Mouse (Mus musculus) stomach, embryonic 14.5 days (tissue): Measurements from ENCODE around the gene Zfp719. TPM values are rescaled to one million over a fixed set of nuclear protein-coding genes. Genes with fewer than 3 reads are reported as not detected.

Experiments used
- ATAC-seq: fragments of 200-750 bp; cut with Nextera tagmentation; 2 replicates; pipeline ENCODE4 v1.8.0; 2017; ENCODE audit warnings: low read depth, moderate TSS enrichment; ENCODE audit not compliant: insufficient number of reproducible peaks, insufficient read depth, low FRiP score
- H3K27ac ChIP-seq: fragments of 300-500 bp; sonication (generic); 2 replicates; pipeline ENCODE4 v1.5.1; 2014; ENCODE audit warnings: mild to moderate bottlenecking, low read length, moderate library complexity, mixed read lengths
- H3K27me3 ChIP-seq: fragments of 300-500 bp; sonication (generic); 2 replicates; pipeline ENCODE4 v1.6.1; 2014; ENCODE audit warnings: low read length, control low read depth, mixed read lengths; ENCODE audit not compliant: control insufficient read depth, insufficient read depth
- H3K36me3 ChIP-seq: fragments of 300-500 bp; sonication (generic); 2 replicates; pipeline ENCODE4 v1.6.1; 2014; ENCODE audit warnings: mild to moderate bottlenecking, control low read depth, low read length, moderate library complexity, mixed read lengths; ENCODE audit not compliant: control insufficient read depth, insufficient read depth
- H3K4me1 ChIP-seq: fragments of 300-500 bp; sonication (generic); 2 replicates; pipeline ENCODE4 v1.6.1; 2014; ENCODE audit warnings: low read length, control low read depth, mixed read lengths; ENCODE audit not compliant: control insufficient read depth, insufficient read depth
- H3K4me2 ChIP-seq: fragments of 300-500 bp; sonication (generic); replicated peaks from 2 replicates; pipeline ENCODE4 v1.6.1; 2014; ENCODE audit warnings: low read depth, low read length, control low read depth
- H3K4me3 ChIP-seq: fragments of 300-500 bp; sonication (generic); 2 replicates; pipeline ENCODE4 v1.5.1; 2014; ENCODE audit warnings: low read depth, low read length, control low read depth
- H3K9ac ChIP-seq: fragments of 300-500 bp; sonication (generic); replicated peaks from 2 replicates; pipeline ENCODE4 v1.6.1; 2014; ENCODE audit warnings: low read depth, mild to moderate bottlenecking, control low read depth, low read length, moderate library complexity, mixed read lengths
- H3K9me3 ChIP-seq: fragments of 300-500 bp; sonication (generic); 2 replicates; pipeline ENCODE4 v1.6.1; 2016; ENCODE audit warnings: low read depth, low read length, control low read depth; ENCODE audit not compliant: control insufficient read depth
- WGBS: fragments of 180-500 bp; shearing (Covaris S2); extraction: QIAGEN DNeasy Blood & Tissue Kit; methylation state at CpG from one replicate; pipeline ENCODE4 v1.1.7; 2014; 5-methylcytosine and 5-hydroxymethylcytosine counted together
- polyA plus RNA-seq: library from polyadenylated mRNA; unstranded; fragments of >200 nt; fragmentation: Nextera tagmentation; extraction: Ambion mirVana; gene quantifications from 2 replicates; pipeline ENCODE4 v1.2.1, GENCODE M21; 2014

Gene Zfp719
- polyA plus RNA-seq, 1 experiment from 2014 or later: 14.8 TPM

DNA sequence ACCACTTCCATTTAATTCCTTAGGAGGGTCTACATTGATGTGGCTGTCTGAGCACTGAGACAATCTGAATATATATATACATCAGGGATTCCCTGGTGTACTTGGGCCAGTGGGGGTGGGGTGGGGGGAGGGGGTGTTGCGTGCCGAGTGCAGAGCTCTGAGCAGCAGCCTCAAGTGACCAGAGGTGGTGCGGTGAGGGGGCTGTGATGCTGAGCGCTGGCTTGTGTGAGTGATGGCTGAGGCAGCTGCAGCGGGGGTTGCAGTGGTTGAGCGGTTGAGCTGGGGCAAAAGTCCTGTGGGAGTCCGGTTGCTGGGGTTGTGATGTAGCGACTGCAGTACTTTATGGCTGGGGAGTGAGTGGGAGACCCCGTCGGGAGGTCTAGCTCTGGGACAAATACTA, 44.4 kb downstream of the Zfp719 start:
- no peak overlapping the region for H3K9ac ChIP-seq
- no peak overlapping the region for H3K27ac ChIP-seq
- 9% methylated on average over 10 of the region's 10 CpGs for WGBS
- no peaks in the 10 kb centered on the region for H3K4me1 ChIP-seq
- H3K36me3 ChIP-seq: no peaks in the 10 kb centered on the region
- no peak overlapping the region for H3K4me3 ChIP-seq
- H3K4me2 ChIP-seq: no peak overlapping the region
- no peaks in the 10 kb centered on the region for H3K27me3 ChIP-seq
- H3K9me3 ChIP-seq: no peaks in the 10 kb centered on the region
- ATAC-seq: no peak

DNA sequence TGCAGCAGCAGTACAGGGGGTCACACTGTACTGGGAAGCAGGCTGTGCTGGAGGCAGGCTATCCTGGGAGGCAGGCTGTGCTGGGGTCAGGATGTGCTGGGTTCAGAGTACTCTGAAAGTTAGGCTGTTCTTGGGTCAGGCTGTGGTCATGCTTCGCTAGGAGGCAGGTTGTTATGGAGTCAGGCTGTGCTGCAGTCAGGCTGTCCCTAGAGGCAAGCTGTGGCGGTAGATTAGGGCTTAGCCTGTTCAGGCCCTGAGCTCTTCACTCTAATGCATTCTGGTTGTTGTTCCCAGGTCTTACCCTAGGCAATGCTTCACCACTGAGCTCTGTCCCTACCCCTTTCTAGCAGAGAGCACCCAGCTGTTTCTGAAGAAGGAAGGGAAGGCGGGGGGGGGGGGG, 45.7 kb downstream of the Zfp719 start:
- Histone ChIP-seq H3K27ac (no peak overlapping the region), H3K36me3 (no peaks in the 10 kb centered on the region), H3K4me2 (no peak overlapping the region), H3K9me3 (no peaks in the 10 kb centered on the region), H3K4me3 (no peak overlapping the region), H3K9ac (no peak overlapping the region), H3K4me1 (no peaks in the 10 kb centered on the region), H3K27me3 (no peaks in the 10 kb centered on the region)
- ATAC-seq: no peak
- 75% methylated on average over 3 of the region's 3 CpGs for WGBS

DNA sequence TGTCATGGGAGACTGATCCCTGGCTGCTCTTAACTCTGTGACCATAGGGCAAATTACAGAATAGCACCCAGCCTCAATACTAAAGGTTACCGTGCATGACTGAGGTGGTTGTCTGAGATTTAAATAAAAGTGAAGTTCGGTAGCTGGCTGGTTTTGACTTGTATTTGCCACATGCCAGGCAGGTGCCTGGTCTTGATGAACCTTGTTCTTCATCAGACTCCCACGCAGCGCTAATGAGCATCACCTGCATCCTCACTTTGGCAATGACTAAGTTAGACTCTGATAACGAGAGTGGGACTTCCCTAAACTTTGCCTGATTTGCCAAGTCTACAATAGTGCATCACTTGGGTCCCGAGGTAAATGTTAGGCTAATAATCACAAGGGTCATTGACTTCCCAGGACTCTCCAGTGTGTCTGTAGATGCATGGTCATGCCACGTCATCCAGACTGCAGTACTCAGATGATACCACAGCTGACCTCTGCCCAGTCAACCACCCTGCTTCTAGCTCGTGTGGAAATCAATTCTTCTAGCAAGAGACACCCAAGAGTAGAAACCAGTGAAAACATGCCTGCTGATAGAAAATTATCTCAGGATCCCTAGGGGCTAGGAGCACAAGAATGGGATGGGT, 46.5 kb downstream of the Zfp719 start:
- Histone ChIP-seq H3K4me3 (no peak overlapping the region), H3K36me3 (no peaks in the 10 kb centered on the region), H3K9ac (no peak overlapping the region), H3K27ac (no peak overlapping the region), H3K9me3 (no peaks in the 10 kb centered on the region), H3K4me1 (no peaks in the 10 kb centered on the region), H3K27me3 (no peaks in the 10 kb centered on the region), H3K4me2 (no peak overlapping the region)
- ATAC-seq: no peak
- WGBS: 79% methylated on average over 8 of the region's 8 CpGs

DNA sequence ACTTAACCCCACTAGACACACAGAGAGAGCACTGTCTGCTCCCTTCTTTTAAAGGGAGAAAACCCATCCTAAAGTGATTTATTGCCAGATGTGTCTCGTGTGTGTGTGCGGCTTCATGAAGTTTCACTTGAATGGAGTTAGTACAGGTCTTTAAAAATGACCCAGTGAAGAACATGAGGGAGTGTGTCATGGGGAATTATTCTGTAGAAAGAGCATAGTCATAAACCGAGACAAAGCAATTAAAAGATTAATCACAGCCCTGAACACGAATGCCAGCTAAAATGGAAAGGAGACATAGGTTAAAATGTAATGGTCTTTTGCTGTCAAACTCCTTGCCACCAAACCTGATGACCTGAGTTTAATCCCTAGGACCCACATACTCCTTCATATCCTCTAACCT, 54.5 kb downstream of the Zfp719 start:
- Histone ChIP-seq H3K27me3 (no peaks in the 10 kb centered on the region), H3K9ac (no peak overlapping the region), H3K9me3 (no peaks in the 10 kb centered on the region), H3K36me3 (no peaks in the 10 kb centered on the region), H3K4me1 (no peaks in the 10 kb centered on the region), H3K27ac (no peak overlapping the region), H3K4me3 (no peak overlapping the region), H3K4me2 (no peak overlapping the region)
- 69% methylated on average over 4 of the region's 4 CpGs for WGBS
- ATAC-seq: no peak

DNA sequence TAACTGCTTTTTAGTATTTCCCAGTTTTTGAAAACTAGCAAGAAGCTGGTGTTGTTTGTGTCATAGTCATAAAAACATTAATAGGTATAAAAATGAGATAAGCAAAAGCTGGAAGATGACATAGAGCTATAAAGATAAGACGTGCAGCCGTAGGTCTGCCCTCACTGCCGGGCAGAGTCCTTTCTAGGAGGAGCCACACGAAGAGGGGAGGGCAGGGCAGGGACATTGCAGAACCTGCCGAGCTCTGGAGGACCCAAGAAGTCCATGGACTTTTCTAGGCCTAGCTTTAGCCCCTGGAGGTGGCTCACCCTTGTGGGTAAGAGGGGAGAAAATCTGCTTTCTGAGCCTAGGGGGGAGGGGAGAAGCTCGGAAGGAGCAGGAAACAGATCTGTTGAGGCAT, 55.1 kb downstream of the Zfp719 start, which contains the start of gene Ceacam18:
Gene Ceacam18 (plus strand): TSS at position 208 of the 400 bp plus-strand sequence.
- H3K4me1 ChIP-seq: no peaks in the 10 kb centered on the region
- no peak within 1 kb of the TSS for H3K9ac ChIP-seq
- no peaks in the 10 kb centered on the region for H3K9me3 ChIP-seq
- H3K4me3 ChIP-seq: no peak within 1 kb of the TSS
- H3K4me2 ChIP-seq: no peak within 1 kb of the TSS
- no peak within 1 kb of the TSS for H3K27ac ChIP-seq
- 60% methylated on average over 6 of the region's 6 CpGs for WGBS
- no peak for ATAC-seq
- H3K36me3 ChIP-seq: no peaks in the 10 kb centered on the region
- no peaks in the 10 kb centered on the region for H3K27me3 ChIP-seq

DNA sequence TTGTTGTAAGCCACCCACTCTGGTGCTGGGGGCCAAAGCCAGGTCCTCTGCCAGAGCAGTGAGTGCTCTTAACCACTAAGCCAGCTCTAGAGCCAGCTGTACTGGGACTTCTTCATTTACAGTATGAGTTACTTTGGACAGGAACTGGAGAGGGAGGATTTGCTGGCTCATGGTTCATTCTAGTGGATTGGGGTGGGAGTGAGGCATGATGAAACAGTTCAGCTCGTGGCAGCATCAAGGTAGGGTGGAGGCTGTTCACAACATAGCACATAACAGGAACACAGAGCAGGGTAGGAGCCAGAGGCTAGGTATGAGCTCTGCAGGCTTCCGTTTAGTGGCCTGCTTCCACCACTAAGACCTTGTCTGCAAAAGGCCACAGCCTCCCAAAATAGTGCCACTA, 56.8 kb downstream of the Zfp719 start:
- Histone ChIP-seq H3K27me3 (no peaks in the 10 kb centered on the region), H3K9me3 (no peaks in the 10 kb centered on the region), H3K4me1 (no peaks in the 10 kb centered on the region), H3K27ac (no peak overlapping the region), H3K9ac (no peak overlapping the region), H3K4me3 (no peak overlapping the region), H3K4me2 (no peak overlapping the region), H3K36me3 (no peaks in the 10 kb centered on the region)
- 56% methylated on average over 2 of the region's 2 CpGs for WGBS
- no peak for ATAC-seq

DNA sequence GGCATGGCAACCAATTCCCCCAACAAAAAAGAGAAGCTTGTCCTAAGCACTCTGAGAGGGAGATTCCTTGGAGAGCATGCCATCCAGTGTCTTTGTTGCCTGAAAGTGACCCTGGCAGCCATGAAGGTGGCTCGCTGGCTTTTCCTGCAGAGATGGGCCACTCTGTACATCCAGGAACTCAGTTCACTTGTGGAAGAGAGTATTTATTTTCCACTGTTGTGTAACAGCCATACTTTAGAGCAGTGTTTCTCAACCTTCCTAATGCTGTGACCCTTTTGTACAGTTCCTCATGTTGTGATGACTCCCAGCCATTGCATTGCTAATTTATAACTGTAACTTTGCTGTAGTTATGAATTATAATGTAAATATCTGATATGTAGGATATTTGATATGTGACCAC, 57.7 kb downstream of the Zfp719 start:
- no peak overlapping the region for H3K27ac ChIP-seq
- H3K4me1 ChIP-seq: no peaks in the 10 kb centered on the region
- 80% methylated on average over 1 of the region's 1 CpGs for WGBS
- H3K9me3 ChIP-seq: no peaks in the 10 kb centered on the region
- no peak overlapping the region for H3K4me3 ChIP-seq
- H3K27me3 ChIP-seq: no peaks in the 10 kb centered on the region
- no peak overlapping the region for H3K9ac ChIP-seq
- no peak overlapping the region for H3K4me2 ChIP-seq
- no peaks in the 10 kb centered on the region for H3K36me3 ChIP-seq
- ATAC-seq: no peak

DNA sequence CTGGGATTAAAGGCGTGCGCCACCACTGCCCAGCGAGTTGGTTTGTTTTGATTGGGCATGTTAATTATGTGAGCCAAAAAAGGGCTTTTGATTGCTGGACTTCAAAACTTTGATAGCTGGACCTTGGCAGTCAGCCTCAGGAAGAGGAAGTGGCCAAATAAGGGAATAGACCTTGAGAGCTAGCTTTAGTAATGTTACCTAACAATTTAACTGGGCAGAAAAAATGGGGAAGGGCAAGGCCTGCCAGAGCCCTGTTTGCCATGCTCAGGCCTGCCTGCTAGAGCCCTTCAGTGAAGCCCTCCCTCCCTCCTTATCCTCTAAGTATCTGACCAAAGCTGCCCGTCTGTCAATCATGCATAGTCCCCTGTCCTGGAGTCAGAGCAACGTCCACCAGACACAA, 63.2 kb downstream of the Zfp719 start:
- H3K27me3 ChIP-seq: no peaks in the 10 kb centered on the region
- no peak for ATAC-seq
- H3K4me2 ChIP-seq: no peak overlapping the region
- no peak overlapping the region for H3K27ac ChIP-seq
- no peak overlapping the region for H3K4me3 ChIP-seq
- H3K4me1 ChIP-seq: no peaks in the 10 kb centered on the region
- H3K36me3 ChIP-seq: no peaks in the 10 kb centered on the region
- H3K9me3 ChIP-seq: no peaks in the 10 kb centered on the region
- WGBS: 72% methylated on average over 5 of the region's 5 CpGs
- H3K9ac ChIP-seq: no peak overlapping the region
